Mouse (Mus musculus) E14TG2a.4 (cell line): ENCODE results near the gene Rps25.

ENCODE experiments used
- CTCF ChIP-seq: conservative IDR thresholded peaks from 2 replicates; pipeline ENCODE4 v1.5.1; 2014; ENCODE audit warnings: low read length
- NANOG ChIP-seq: IDR thresholded peaks from 2 replicates; pipeline ENCODE4 v1.6.1; 2014; ENCODE audit warnings: borderline replicate concordance, low read length, mixed read lengths
- POU5F1 ChIP-seq: IDR thresholded peaks from 2 replicates; pipeline ENCODE4 v1.6.1; 2014; ENCODE audit warnings: low read length, borderline replicate concordance

- no peak for TF ChIP-seq CTCF
- TF ChIP-seq NANOG: no peak
- TF ChIP-seq POU5F1: no peak
These were observed 5.4 kb downstream of the Rps25 start for GRCm38 (mm10) chr9:44412306-44412705.
